Mouse (Mus musculus) T-cell, adult 2 months (primary cell): ENCODE data around the gene Mrrf.

Source experiments
- DNase-seq: peaks from one replicate; pipeline ENCODE4 v3.0.0; 2022; ENCODE audit warnings: low spot score

Mrrf gene

GRCm38 (mm10) chr2:36136300-36136941 lies at the start of gene Mrrf, which contains the start of gene Rbm18:
TSS of gene Mrrf (plus strand) at chr2:36136389.
TSS of gene Rbm18 (minus strand) at chr2:36136773.
- DNase-seq, result peak; percentile 89

- DNase-seq, result no peak
Observed at GRCm38 (mm10) chr2:36089190-36089589, 47.0 kb upstream of the Mrrf start.

- peak; percentile 22 for DNase-seq
Observed at GRCm38 (mm10) chr2:36090853-36091741, 45.1 kb upstream of the Mrrf start.

- DNase-seq, result no peak
Observed at GRCm38 (mm10) chr2:36092748-36093147, 43.4 kb upstream of the Mrrf start.

GRCm38 (mm10) chr2:36093301-36093700 lies 42.9 kb upstream of the Mrrf start:
- no peak for DNase-seq

GRCm38 (mm10) chr2:36093914-36094475 lies 42.2 kb upstream of the Mrrf start:
- no peak for DNase-seq

GRCm38 (mm10) chr2:36097129-36097815 lies 38.9 kb upstream of the Mrrf start:
- no peak for DNase-seq

- DNase-seq, result no peak
Observed at GRCm38 (mm10) chr2:36098021-36098420, 38.2 kb upstream of the Mrrf start.

GRCm38 (mm10) chr2:36099739-36100138 lies 36.5 kb upstream of the Mrrf start:
- DNase-seq, result no peak

- no peak for DNase-seq
Observed at GRCm38 (mm10) chr2:36101866-36102558, 34.2 kb upstream of the Mrrf start.

- DNase-seq, result peak; percentile 9
Observed at GRCm38 (mm10) chr2:36102559-36102946, 33.6 kb upstream of the Mrrf start.

GRCm38 (mm10) chr2:36103069-36103554 lies 33.1 kb upstream of the Mrrf start:
- no peak for DNase-seq

- no peak for DNase-seq
Observed at GRCm38 (mm10) chr2:36103555-36104367, 32.4 kb upstream of the Mrrf start.

- no peak for DNase-seq
Observed at GRCm38 (mm10) chr2:36104436-36104955, 31.7 kb upstream of the Mrrf start.

- no peak for DNase-seq
Observed at GRCm38 (mm10) chr2:36104956-36105741, 31.0 kb upstream of the Mrrf start, which contains the start of gene Lhx6. TSS of gene Lhx6 (minus strand) at chr2:36105408.

- DNase-seq, result no peak
Observed at GRCm38 (mm10) chr2:36108615-36109014, 27.6 kb upstream of the Mrrf start.

- DNase-seq, result no peak
Observed at GRCm38 (mm10) chr2:36112632-36113031, 23.6 kb upstream of the Mrrf start.

GRCm38 (mm10) chr2:36126795-36127429 lies 9.3 kb upstream of the Mrrf start:
- no peak for DNase-seq

- DNase-seq, result no peak
Observed at GRCm38 (mm10) chr2:36127973-36128372, 8.2 kb upstream of the Mrrf start.
